Mouse (Mus musculus): ENCODE data around the gene Nhsl1. TPM values are rescaled to one million over a fixed set of nuclear protein-coding genes. Genes with fewer than 3 reads are reported as not detected.
"Not testable (repeated sequence)": the region's sequence is repeated elsewhere in the genome, so short reads cannot be mapped to it uniquely, and the experiment has no call there.

Gene Nhsl1
- polyA plus RNA-seq, 1 experiment from 2014 or later, result 9.2 TPM

DNA sequence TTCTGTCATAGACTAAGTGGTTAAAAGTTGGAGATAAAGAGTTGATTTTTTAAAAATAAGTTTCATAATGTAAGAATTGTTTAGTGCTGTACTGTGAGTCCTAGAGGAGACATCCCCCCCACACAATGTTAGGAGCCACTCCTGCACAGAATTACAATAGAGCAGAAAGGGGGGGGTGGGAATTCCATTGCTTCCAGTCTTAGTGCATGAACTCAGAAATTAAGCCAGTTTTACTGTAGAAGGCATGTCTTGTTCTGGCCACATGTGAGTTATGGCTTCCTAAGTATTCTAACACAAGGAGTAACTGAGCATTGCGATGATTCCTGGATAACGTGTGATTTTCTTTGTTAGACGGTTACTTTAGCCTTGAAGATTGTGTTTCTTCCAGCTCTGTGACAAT, 112.8 kb downstream of the Nhsl1 start:
- no peak for ATAC-seq
- H3K27ac ChIP-seq (ENCODE audit: low read length), result no peak overlapping the region
- H3K27me3 ChIP-seq (ENCODE audit: control insufficient read depth, insufficient read depth, low read depth, low read length), result no peaks in the 10 kb centered on the region
- no peaks in the 10 kb centered on the region; the same call in 1 of the 2 replicates for H3K36me3 ChIP-seq (ENCODE audit: control insufficient read depth, insufficient read depth, low read length)
- H3K9me3 ChIP-seq (replicated peaks; ENCODE audit: control insufficient read depth, low read length, poor library complexity, severe bottlenecking), result no peaks in the 10 kb centered on the region
- peaks cover 14% of the 10 kb centered on the region for H3K4me1 ChIP-seq (ENCODE audit: control insufficient read depth, insufficient read depth, low read length)
- no peak overlapping the region for H3K9ac ChIP-seq (ENCODE audit: low read depth, low read length)
- 85% methylated on average over 3 of the region's 3 CpGs for WGBS
- no peak overlapping the region for H3K4me3 ChIP-seq (ENCODE audit: low read depth, low read length)
- no peak overlapping the region for H3K4me2 ChIP-seq (ENCODE audit: low read length)

DNA sequence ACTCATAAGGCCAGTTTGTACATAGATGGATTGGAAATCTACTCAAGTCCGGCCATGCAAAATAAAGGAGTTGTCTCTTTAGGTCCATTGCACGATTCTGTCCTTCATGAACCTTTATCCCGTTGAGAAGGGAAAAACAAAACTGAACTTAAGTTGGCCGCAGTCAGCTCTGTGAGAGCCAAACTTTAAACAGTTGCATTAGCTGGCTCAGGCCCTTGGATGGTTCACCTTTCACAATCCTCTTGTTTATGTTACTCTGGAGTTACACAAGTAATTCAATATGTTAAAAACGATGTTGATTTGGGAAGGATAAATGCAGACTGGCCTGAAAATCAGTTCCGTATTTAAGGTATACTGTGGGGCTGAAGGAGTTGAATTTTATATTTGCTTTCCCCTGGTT, 116.7 kb downstream of the Nhsl1 start:
- H3K4me1 ChIP-seq (ENCODE audit: control insufficient read depth, insufficient read depth, low read length), result peaks cover 14% of the 10 kb centered on the region
- no peak overlapping the region for H3K4me3 ChIP-seq (ENCODE audit: low read depth, low read length)
- no peak overlapping the region for H3K27ac ChIP-seq (ENCODE audit: low read length)
- no peaks in the 10 kb centered on the region for H3K9me3 ChIP-seq (replicated peaks; ENCODE audit: control insufficient read depth, low read length, poor library complexity, severe bottlenecking)
- H3K9ac ChIP-seq (ENCODE audit: low read depth, low read length), result no peak overlapping the region
- no peaks in the 10 kb centered on the region for H3K36me3 ChIP-seq (ENCODE audit: control insufficient read depth, insufficient read depth, low read length)
- 81% methylated on average over 6 of the region's 6 CpGs for WGBS
- H3K4me2 ChIP-seq (ENCODE audit: low read length), result no peak overlapping the region
- no peak for ATAC-seq
- no peaks in the 10 kb centered on the region for H3K27me3 ChIP-seq (ENCODE audit: control insufficient read depth, insufficient read depth, low read depth, low read length)

DNA sequence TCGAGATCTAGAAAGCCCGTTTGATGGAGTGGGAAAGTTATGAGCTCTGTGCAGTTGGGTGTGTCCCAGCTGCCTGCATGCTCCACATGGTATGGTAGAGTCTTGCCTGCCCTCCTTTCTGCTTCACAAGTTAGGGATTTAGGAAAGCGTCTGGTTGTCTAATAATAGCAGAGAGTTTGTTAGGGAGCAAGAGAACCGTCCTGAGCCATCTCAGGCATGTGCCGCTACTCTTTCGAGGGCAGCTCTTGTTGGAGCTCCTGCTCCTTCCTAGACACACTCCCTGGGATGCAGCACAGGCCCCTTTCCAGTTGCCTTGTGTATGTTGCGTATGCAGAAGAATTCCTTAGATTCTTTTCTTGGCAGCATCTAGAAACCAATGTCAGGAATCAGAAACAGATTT, 117.2 kb downstream of the Nhsl1 start:
- Histone ChIP-seq H3K4me3 (ENCODE audit: low read depth, low read length) (no peak overlapping the region), H3K9me3 (replicated peaks; ENCODE audit: control insufficient read depth, low read length, poor library complexity, severe bottlenecking) (no peaks in the 10 kb centered on the region), H3K27ac (ENCODE audit: low read length) (no peak overlapping the region), H3K27me3 (ENCODE audit: control insufficient read depth, insufficient read depth, low read depth, low read length) (no peaks in the 10 kb centered on the region), H3K36me3 (ENCODE audit: control insufficient read depth, insufficient read depth, low read length) (no peaks in the 10 kb centered on the region), H3K4me2 (ENCODE audit: low read length) (no peak overlapping the region), H3K9ac (ENCODE audit: low read depth, low read length) (no peak overlapping the region), H3K4me1 (ENCODE audit: control insufficient read depth, insufficient read depth, low read length) (peaks cover 9% of the 10 kb centered on the region)
- no peak for ATAC-seq
- 55% methylated on average over 7 of the region's 7 CpGs for WGBS

DNA sequence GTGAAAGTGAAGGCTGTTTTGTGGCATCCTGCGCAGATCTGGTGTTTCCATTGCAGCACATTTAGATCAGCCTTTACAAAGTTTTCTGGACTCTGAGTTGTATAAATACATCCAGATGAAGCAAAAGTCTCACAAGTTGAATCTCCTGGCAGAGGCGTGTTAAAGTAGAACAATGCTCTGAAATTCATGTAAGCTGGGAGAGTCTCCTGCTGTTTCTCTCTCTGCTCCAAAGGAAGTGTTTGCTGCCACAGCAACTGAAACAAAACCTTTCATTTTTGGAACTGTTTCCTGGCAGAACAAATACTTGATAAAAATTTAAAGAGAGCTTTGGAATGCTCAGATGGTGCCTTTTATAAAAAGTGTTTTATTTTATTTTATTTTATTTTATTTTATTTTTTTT, 118.8 kb downstream of the Nhsl1 start:
- Histone ChIP-seq H3K4me1 (ENCODE audit: control insufficient read depth, insufficient read depth, low read length) (peaks cover 7% of the 10 kb centered on the region), H3K9ac (ENCODE audit: low read depth, low read length) (no peak overlapping the region), H3K4me2 (ENCODE audit: low read length) (no peak overlapping the region), H3K36me3 (ENCODE audit: control insufficient read depth, insufficient read depth, low read length) (no peaks in the 10 kb centered on the region), H3K27ac (ENCODE audit: low read length) (no peak overlapping the region), H3K9me3 (replicated peaks; ENCODE audit: control insufficient read depth, low read length, poor library complexity, severe bottlenecking) (no peaks in the 10 kb centered on the region), H3K27me3 (ENCODE audit: control insufficient read depth, insufficient read depth, low read depth, low read length) (no peaks in the 10 kb centered on the region), H3K4me3 (ENCODE audit: low read depth, low read length) (no peak overlapping the region)
- 50% methylated on average over 2 of the region's 2 CpGs for WGBS
- no peak for ATAC-seq

DNA sequence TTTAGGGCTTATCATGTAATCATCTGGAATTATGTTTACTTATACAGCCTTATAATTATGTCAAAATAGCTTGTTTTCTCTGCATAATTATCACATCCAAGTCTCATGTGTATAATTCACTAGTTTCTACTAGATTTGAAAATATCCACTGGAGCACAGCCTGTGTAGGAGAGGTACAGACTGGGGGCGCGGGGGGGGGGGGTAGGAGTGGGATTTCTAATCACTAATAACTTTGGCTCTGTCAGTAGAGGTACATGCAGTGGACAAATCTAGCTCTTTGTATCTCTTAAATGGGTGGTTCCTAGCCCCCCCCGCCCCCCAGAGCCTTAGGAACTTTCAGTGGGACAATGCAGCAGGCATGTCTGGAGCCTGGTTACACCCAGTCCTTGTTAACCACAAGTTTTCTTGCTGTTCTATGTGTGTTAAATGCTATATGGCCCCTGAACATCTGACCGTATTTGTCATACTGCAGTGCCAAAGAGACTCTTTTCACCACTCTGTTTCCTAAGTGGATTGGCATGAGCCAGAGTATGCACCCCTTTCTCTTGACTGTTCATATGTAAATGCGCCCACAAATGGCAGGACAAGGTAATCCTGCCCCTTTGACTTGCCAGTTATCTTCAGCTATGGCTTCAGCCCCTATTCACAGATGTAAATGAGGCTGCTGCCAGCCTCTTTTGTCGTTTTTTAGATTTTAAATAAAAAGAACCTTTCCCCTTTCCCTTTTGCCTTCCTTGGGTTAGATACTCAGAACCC, 127.0 kb downstream of the Nhsl1 start:
- Histone ChIP-seq H3K4me3 (ENCODE audit: low read depth, low read length) (no peak overlapping the region), H3K9ac (ENCODE audit: low read depth, low read length) (no peak overlapping the region), H3K27me3 (ENCODE audit: control insufficient read depth, insufficient read depth, low read depth, low read length) (no peaks in the 10 kb centered on the region), H3K4me2 (ENCODE audit: low read length) (peak overlapping the region; percentile 18; the same call in 1 of the 2 replicates), H3K27ac (ENCODE audit: low read length) (peak overlapping the region; percentile 11; the same call in 1 of the 2 replicates), H3K9me3 (replicated peaks; ENCODE audit: control insufficient read depth, low read length, poor library complexity, severe bottlenecking) (no peaks in the 10 kb centered on the region), H3K36me3 (ENCODE audit: control insufficient read depth, insufficient read depth, low read length) (0 out of 2 replicates have a peak, but pooled peaks cover 2% of the 10 kb centered on the region), H3K4me1 (ENCODE audit: control insufficient read depth, insufficient read depth, low read length) (peaks cover 16% of the 10 kb centered on the region)
- WGBS, result 13% methylated on average over 6 of the region's 6 CpGs
- ATAC-seq, result peak; percentile 57; the same call in 1 of the 2 replicates

DNA sequence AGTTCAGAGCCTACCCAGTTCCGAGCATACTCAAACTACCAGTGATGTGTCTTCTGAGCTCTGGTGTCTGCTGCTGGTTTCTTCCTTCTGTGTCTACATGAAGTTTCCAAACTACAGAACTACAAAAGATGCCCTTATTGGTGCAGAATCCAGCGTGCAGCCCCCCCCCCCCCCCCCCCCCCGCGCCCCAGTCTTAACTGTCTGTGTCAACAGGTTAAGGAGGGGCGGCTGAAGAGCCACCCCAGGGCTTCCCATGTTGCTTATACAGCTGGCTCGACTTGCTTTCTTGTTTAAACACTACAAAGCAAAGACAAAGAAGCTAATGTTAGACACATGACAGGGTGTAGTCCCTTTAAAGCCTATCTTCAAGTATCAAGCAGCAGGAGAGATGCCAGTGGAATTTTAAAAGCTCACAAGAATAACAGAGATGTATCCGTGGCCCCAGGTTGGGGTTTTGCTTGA, 127.6 kb downstream of the Nhsl1 start:
- H3K9ac ChIP-seq (ENCODE audit: low read depth, low read length), result no peak overlapping the region
- peaks cover 17% of the 10 kb centered on the region for H3K4me1 ChIP-seq (ENCODE audit: control insufficient read depth, insufficient read depth, low read length)
- H3K9me3 ChIP-seq (replicated peaks; ENCODE audit: control insufficient read depth, low read length, poor library complexity, severe bottlenecking), result no peaks in the 10 kb centered on the region
- H3K27ac ChIP-seq (ENCODE audit: low read length), result peak overlapping the region; percentile 11; the same call in 1 of the 2 replicates
- no peaks in the 10 kb centered on the region for H3K27me3 ChIP-seq (ENCODE audit: control insufficient read depth, insufficient read depth, low read depth, low read length)
- H3K4me3 ChIP-seq (ENCODE audit: low read depth, low read length), result no peak overlapping the region
- 0 out of 2 replicates have a peak, but pooled peaks cover 2% of the 10 kb centered on the region for H3K36me3 ChIP-seq (ENCODE audit: control insufficient read depth, insufficient read depth, low read length)
- peak; percentile 43; the same call in 1 of the 2 replicates for ATAC-seq
- WGBS, result 4% methylated on average over 4 of the region's 7 CpGs
- peak overlapping the region; percentile 18; the same call in 1 of the 2 replicates for H3K4me2 ChIP-seq (ENCODE audit: low read length)

DNA sequence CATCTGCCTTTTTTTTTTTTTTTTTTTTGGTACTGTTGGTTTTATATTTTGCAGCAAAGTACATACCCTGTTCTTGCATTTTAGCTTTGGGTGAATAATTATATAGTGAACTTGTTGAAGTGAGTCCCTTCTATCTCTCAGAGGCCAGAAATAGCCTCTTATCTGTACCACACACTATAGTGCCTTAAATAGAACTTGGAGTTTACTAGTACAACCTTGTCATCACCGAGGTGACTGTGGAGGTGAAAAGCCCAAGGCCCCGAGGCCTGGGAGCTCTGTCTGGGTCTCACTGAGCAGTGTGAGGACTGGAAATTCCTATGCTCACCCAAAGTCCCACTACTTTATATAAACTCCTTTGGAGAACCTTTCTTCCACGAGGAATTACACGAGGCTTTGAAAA, 128.5 kb downstream of the Nhsl1 start:
- Histone ChIP-seq H3K9me3 (replicated peaks; ENCODE audit: control insufficient read depth, low read length, poor library complexity, severe bottlenecking) (no peaks in the 10 kb centered on the region), H3K4me1 (ENCODE audit: control insufficient read depth, insufficient read depth, low read length) (peaks cover 18% of the 10 kb centered on the region), H3K27me3 (ENCODE audit: control insufficient read depth, insufficient read depth, low read depth, low read length) (no peaks in the 10 kb centered on the region), H3K9ac (ENCODE audit: low read depth, low read length) (no peak overlapping the region), H3K4me3 (ENCODE audit: low read depth, low read length) (no peak overlapping the region), H3K4me2 (ENCODE audit: low read length) (no peak overlapping the region), H3K27ac (ENCODE audit: low read length) (no peak overlapping the region), H3K36me3 (ENCODE audit: control insufficient read depth, insufficient read depth, low read length) (0 out of 2 replicates have a peak, but pooled peaks cover 2% of the 10 kb centered on the region)
- ATAC-seq, result no peak
- WGBS, result 70% methylated on average over 4 of the region's 4 CpGs

DNA sequence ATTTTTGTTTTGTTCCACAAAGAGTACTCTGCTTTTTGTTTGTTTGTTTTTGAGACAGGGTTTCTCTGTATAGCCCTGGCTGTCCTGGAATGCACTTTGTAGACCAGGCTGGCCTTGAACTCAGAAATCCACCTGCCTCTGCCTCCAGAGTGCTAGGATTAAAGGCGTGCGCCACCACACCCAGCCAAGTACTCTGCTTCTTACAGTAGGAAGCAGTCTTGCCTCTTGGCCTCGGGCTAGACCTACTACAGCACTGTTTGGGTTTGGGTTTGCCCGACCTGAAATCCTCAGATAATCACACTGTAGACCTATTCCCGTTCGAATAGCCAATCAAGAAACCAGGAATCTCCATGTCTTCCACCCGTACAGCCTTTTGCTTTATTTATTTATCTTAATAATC, 130.1 kb downstream of the Nhsl1 start:
- H3K36me3 ChIP-seq (ENCODE audit: control insufficient read depth, insufficient read depth, low read length); H3K27me3 ChIP-seq (ENCODE audit: control insufficient read depth, insufficient read depth, low read depth, low read length); H3K4me3 ChIP-seq (ENCODE audit: low read depth, low read length); H3K9ac ChIP-seq (ENCODE audit: low read depth, low read length); H3K4me2 ChIP-seq (ENCODE audit: low read length); H3K27ac ChIP-seq (ENCODE audit: low read length); ATAC-seq; H3K9me3 ChIP-seq (replicated peaks; ENCODE audit: control insufficient read depth, low read length, poor library complexity, severe bottlenecking): not testable (repeated sequence)
- WGBS, result 93% methylated on average over 7 of the region's 7 CpGs
- peaks cover 18% of the 10 kb centered on the region for H3K4me1 ChIP-seq (ENCODE audit: control insufficient read depth, insufficient read depth, low read length)

DNA sequence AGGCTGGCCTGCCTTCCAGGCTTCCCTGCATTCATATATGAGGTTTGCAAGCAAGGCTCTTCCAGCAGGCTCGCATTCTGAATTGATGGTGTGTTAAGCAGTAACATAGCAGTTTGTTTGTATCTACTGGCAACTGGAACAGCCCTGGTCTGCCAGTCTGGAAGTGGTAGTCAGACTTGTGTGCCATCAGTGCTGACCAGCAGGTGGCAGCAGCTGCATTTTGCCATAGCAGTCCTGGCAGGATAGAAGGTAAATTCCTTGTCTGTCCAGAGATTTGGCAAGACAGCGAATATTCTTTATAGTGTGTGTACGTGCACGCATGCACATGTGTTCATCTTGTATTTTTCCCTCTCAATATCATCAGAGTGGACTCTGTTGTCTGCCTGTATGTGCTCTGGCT, 134.6 kb downstream of the Nhsl1 start:
- no peak overlapping the region for H3K9ac ChIP-seq (ENCODE audit: low read depth, low read length)
- no peak overlapping the region for H3K4me3 ChIP-seq (ENCODE audit: low read depth, low read length)
- H3K4me2 ChIP-seq (ENCODE audit: low read length), result no peak overlapping the region
- no peaks in the 10 kb centered on the region for H3K27me3 ChIP-seq (ENCODE audit: control insufficient read depth, insufficient read depth, low read depth, low read length)
- H3K27ac ChIP-seq (ENCODE audit: low read length), result no peak overlapping the region
- H3K36me3 ChIP-seq (ENCODE audit: control insufficient read depth, insufficient read depth, low read length), result no peaks in the 10 kb centered on the region
- H3K9me3 ChIP-seq (replicated peaks; ENCODE audit: control insufficient read depth, low read length, poor library complexity, severe bottlenecking), result no peaks in the 10 kb centered on the region
- WGBS, result 30% methylated on average over 4 of the region's 4 CpGs
- H3K4me1 ChIP-seq (ENCODE audit: control insufficient read depth, insufficient read depth, low read length), result peaks cover 12% of the 10 kb centered on the region
- peak; percentile 82 for ATAC-seq
